Mouse (Mus musculus): ENCODE data around the gene Asic2. TPM values are rescaled to one million over a fixed set of nuclear protein-coding genes. Genes with fewer than 3 reads are reported as not detected.
A peak's percentile ranks its signal among the peaks of the same experiment; 100 is the strongest.

The Asic2 gene
- polyA plus RNA-seq, 1 experiment from 2014 or later = not detected

DNA sequence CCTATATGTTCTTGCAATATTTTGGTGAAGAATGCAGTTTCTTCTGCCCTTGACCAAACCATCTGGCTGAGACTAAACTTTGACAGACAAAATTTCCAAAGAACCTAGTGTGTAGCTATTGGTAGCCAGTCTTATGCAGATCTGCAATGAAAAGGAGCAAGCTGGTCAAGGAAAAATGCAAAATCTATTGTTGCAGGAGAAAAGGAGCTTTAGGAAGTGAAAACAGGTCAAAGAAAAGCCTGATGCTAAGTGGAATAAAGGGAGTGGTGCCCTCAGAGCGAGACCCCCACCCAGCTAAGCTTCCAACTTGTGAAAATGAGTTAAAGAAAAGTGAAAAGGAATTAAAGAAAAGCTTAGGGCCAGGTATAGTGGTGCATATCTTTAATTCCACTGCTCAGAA, 135.9 kb downstream of the Asic2 start:
- no peaks in the 10 kb centered on the region for H3K9me3 ChIP-seq (replicated peaks)
- WGBS = 62% methylated on average over 1 of the region's 1 CpGs
- no peaks in the 10 kb centered on the region for H3K36me3 ChIP-seq
- no peak overlapping the region for H3K27ac ChIP-seq
- H3K4me2 ChIP-seq = no peak overlapping the region
- no peaks in the 10 kb centered on the region for H3K27me3 ChIP-seq
- H3K4me1 ChIP-seq (replicated peaks) = no peaks in the 10 kb centered on the region
- ATAC-seq (replicated peaks; ENCODE audit: insufficient number of reproducible peaks, insufficient read depth, low FRiP score, low read depth) = no peak
- H3K9ac ChIP-seq = no peak overlapping the region
- H3K4me3 ChIP-seq = no peak overlapping the region

DNA sequence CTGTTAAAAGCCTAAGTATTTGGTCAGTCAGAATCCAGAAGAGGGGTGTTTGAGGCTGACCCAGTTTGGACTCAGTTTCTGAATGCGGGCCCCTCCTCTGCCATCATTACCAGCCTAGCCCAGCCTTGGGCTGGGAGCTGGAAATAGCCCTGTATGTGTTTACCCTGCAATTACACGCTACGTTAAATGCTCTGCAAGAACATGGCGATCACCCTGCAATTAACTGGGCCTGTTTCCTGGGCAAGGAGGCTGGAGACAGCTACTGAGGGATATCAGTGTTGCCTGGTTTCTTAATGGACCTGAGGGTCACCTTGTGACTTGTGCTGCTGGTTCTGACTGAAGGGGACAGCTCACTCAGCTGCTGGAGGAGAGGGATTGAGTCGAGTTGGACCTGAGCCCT, 151.7 kb downstream of the Asic2 start:
- Histone ChIP-seq H3K9me3 (replicated peaks) (no peaks in the 10 kb centered on the region), H3K4me2 (no peak overlapping the region), H3K4me3 (no peak overlapping the region), H3K9ac (no peak overlapping the region), H3K27me3 (no peaks in the 10 kb centered on the region), H3K36me3 (no peaks in the 10 kb centered on the region), H3K27ac (no peak overlapping the region), H3K4me1 (replicated peaks) (no peaks in the 10 kb centered on the region)
- 71% methylated on average over 5 of the region's 5 CpGs for WGBS
- no peak for ATAC-seq (replicated peaks; ENCODE audit: insufficient number of reproducible peaks, insufficient read depth, low FRiP score, low read depth)

- WGBS = 76% methylated on average over 1 of the region's 1 CpGs
- no peak for ATAC-seq (replicated peaks; ENCODE audit: insufficient number of reproducible peaks, insufficient read depth, low FRiP score, low read depth)
- H3K4me2 ChIP-seq = no peak overlapping the region
- no peaks in the 10 kb centered on the region for H3K27me3 ChIP-seq
- H3K9ac ChIP-seq = no peak overlapping the region
- no peak overlapping the region for H3K4me3 ChIP-seq
- no peaks in the 10 kb centered on the region for H3K4me1 ChIP-seq (replicated peaks)
- H3K9me3 ChIP-seq (replicated peaks) = no peaks in the 10 kb centered on the region
- no peaks in the 10 kb centered on the region for H3K36me3 ChIP-seq
- no peak overlapping the region for H3K27ac ChIP-seq
Observed at GRCm38 (mm10) chr11:81814816-81815215, 153.4 kb downstream of the Asic2 start.

GRCm38 (mm10) chr11:81806905-81807659, 161.2 kb downstream of the Asic2 start:
- no peak for ATAC-seq (replicated peaks; ENCODE audit: insufficient number of reproducible peaks, insufficient read depth, low FRiP score, low read depth)
- WGBS = 76% methylated on average over 11 of the region's 11 CpGs
- H3K27ac ChIP-seq = no peak overlapping the region

DNA sequence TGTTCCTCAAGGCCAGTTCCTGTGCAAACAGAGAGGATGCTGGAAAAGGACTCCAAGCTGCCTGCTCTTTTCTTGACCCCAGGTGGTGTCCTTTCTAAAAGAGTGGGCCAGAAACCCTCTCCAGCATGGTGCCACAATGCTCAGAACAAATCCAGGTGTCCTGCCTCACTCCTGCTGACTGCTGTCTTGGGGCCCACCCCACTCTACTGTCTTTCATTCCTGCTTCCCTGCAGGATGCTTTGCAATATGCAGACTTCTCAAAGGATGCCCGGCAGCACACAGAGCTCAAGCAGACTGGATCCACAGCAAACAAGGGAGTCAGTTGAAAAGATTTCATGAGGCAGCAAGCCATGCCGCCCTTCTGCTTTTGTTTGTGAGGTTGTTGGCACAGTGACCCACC, 164.7 kb downstream of the Asic2 start:
- H3K36me3 ChIP-seq = no peaks in the 10 kb centered on the region
- WGBS = 38% methylated on average over 2 of the region's 2 CpGs
- no peak overlapping the region for H3K4me2 ChIP-seq

More at GRCm38 (mm10) chr11:81806905-81807659, 161.2 kb downstream of the Asic2 start:
- Histone ChIP-seq H3K4me2 (no peak overlapping the region), H3K4me1 (replicated peaks) (no peaks in the 10 kb centered on the region), H3K9me3 (replicated peaks) (no peaks in the 10 kb centered on the region), H3K9ac (no peak overlapping the region), H3K27me3 (no peaks in the 10 kb centered on the region), H3K4me3 (no peak overlapping the region), H3K36me3 (no peaks in the 10 kb centered on the region)

DNA sequence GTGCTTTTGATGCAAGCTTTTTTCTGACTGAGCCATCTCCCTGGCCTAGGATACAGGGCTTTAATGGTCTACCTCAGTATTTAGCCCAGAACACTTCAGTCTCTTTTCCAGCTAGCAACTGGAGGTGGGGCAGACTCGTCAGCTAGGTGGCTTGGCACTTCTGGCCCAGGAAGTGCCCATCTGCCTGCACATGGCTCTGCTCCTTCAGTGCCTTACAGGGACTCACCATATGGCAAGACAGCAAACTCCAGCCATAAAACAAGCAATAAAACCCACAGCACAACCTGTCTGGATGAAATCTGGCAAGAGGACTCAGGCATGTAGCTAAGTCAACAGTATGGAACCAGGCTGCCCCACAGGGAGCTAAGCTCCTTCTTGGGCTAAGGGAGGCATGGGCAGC, 165.6 kb downstream of the Asic2 start:
- Histone ChIP-seq H3K9ac (no peak overlapping the region), H3K27me3 (no peaks in the 10 kb centered on the region), H3K27ac (no peak overlapping the region), H3K4me1 (replicated peaks) (no peaks in the 10 kb centered on the region), H3K4me3 (no peak overlapping the region), H3K4me2 (no peak overlapping the region), H3K9me3 (replicated peaks) (no peaks in the 10 kb centered on the region), H3K36me3 (no peaks in the 10 kb centered on the region)
- ATAC-seq (replicated peaks; ENCODE audit: insufficient number of reproducible peaks, insufficient read depth, low FRiP score, low read depth) = no peak
- 55% methylated on average over 1 of the region's 1 CpGs for WGBS

More for the DNA sequence above, 164.7 kb downstream of the Asic2 start:
- no peak overlapping the region for H3K27ac ChIP-seq
- no peaks in the 10 kb centered on the region for H3K27me3 ChIP-seq
- H3K4me1 ChIP-seq (replicated peaks) = no peaks in the 10 kb centered on the region
- ATAC-seq (replicated peaks; ENCODE audit: insufficient number of reproducible peaks, insufficient read depth, low FRiP score, low read depth) = no peak
- H3K4me3 ChIP-seq = no peak overlapping the region
- no peak overlapping the region for H3K9ac ChIP-seq
- H3K9me3 ChIP-seq (replicated peaks) = no peaks in the 10 kb centered on the region

GRCm38 (mm10) chr11:81800899-81801298, 167.4 kb downstream of the Asic2 start:
- no peaks in the 10 kb centered on the region for H3K9me3 ChIP-seq (replicated peaks)
- no peak for ATAC-seq (replicated peaks; ENCODE audit: insufficient number of reproducible peaks, insufficient read depth, low FRiP score, low read depth)
- WGBS = 72% methylated on average over 4 of the region's 4 CpGs
- no peak overlapping the region for H3K4me2 ChIP-seq
- H3K36me3 ChIP-seq = no peaks in the 10 kb centered on the region
- H3K27me3 ChIP-seq = 0 out of 2 replicates have a peak, but pooled peaks cover 4% of the 10 kb centered on the region
- no peaks in the 10 kb centered on the region for H3K4me1 ChIP-seq (replicated peaks)
- H3K9ac ChIP-seq = no peak overlapping the region
- H3K4me3 ChIP-seq = no peak overlapping the region
- no peak overlapping the region for H3K27ac ChIP-seq

DNA sequence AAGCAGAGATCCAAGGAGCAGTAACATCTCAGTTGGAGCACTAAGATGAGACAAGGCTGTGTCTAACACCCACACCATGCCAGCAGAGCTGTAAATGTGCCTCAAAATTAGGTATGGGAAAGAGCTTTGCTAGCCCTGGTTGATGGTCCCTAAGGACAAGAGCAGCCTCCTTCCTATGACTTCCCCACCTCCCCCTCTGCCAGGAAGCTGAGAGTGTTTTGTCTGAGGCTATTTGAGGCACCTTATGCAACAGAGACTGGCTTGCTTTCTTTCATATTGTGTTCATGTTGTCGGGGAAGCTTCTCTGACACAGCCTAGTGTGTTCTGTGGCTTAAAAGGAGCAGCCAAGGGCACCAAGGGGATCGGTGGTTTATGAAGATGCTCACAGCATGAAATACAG, 174.7 kb downstream of the Asic2 start:
- ATAC-seq (replicated peaks; ENCODE audit: insufficient number of reproducible peaks, insufficient read depth, low FRiP score, low read depth) = no peak
- Histone ChIP-seq H3K4me1 (replicated peaks) (no peaks in the 10 kb centered on the region; the same call in 1 of the 2 replicates), H3K27ac (no peak overlapping the region), H3K4me3 (no peak overlapping the region), H3K4me2 (no peak overlapping the region), H3K9ac (no peak overlapping the region), H3K27me3 (0 out of 2 replicates have a peak, but pooled peaks cover 4% of the 10 kb centered on the region), H3K36me3 (no peaks in the 10 kb centered on the region), H3K9me3 (replicated peaks) (no peaks in the 10 kb centered on the region)
- WGBS = 61% methylated on average over 2 of the region's 2 CpGs

- ATAC-seq (replicated peaks; ENCODE audit: insufficient number of reproducible peaks, insufficient read depth, low FRiP score, low read depth) = 0 out of 2 replicates have a peak, but pooled peaks have one; percentile 22
- Histone ChIP-seq H3K27ac (no peak overlapping the region), H3K27me3 (0 out of 2 replicates have a peak, but pooled peaks cover 4% of the 10 kb centered on the region), H3K4me2 (no peak overlapping the region), H3K9me3 (replicated peaks) (no peaks in the 10 kb centered on the region), H3K4me3 (no peak overlapping the region), H3K36me3 (no peaks in the 10 kb centered on the region), H3K9ac (no peak overlapping the region), H3K4me1 (replicated peaks) (no peaks in the 10 kb centered on the region; the same call in 1 of the 2 replicates)
- 36% methylated on average over 1 of the region's 1 CpGs for WGBS
Observed at GRCm38 (mm10) chr11:81791579-81791978, 176.7 kb downstream of the Asic2 start.

DNA sequence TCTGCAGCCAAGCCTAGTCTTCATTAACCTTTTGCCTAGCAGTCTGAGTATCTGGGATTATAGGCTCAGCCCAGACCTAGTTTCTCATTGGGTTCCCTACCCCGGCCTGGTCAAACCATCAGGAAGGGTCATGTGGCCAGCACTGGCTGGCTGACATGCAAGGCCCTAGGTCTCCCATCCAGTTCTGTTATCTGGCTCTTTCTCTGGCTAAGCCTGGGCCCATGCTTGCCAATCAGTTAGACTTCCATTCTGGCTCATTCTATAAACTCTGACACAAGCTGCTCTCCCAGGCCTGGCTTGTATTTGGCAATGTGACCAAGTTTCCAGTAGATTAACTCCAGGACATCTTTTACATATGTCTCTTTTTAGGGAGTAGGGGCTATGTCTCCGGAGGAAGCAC, 187.7 kb downstream of the Asic2 start:
- H3K9ac ChIP-seq = no peak overlapping the region
- no peak for ATAC-seq (replicated peaks; ENCODE audit: insufficient number of reproducible peaks, insufficient read depth, low FRiP score, low read depth)
- H3K4me2 ChIP-seq = no peak overlapping the region
- H3K4me1 ChIP-seq (replicated peaks) = no peaks in the 10 kb centered on the region
- H3K27ac ChIP-seq = no peak overlapping the region
- WGBS = 63% methylated on average over 2 of the region's 2 CpGs
- H3K9me3 ChIP-seq (replicated peaks) = no peaks in the 10 kb centered on the region
- no peak overlapping the region for H3K4me3 ChIP-seq
- no peaks in the 10 kb centered on the region for H3K36me3 ChIP-seq
- H3K27me3 ChIP-seq = peaks cover 7% of the 10 kb centered on the region; the same call in 1 of the 2 replicates

- Histone ChIP-seq H3K4me3 (no peak overlapping the region), H3K27me3 (peaks cover 7% of the 10 kb centered on the region; the same call in 1 of the 2 replicates), H3K9me3 (replicated peaks) (no peaks in the 10 kb centered on the region), H3K4me1 (replicated peaks) (no peaks in the 10 kb centered on the region), H3K4me2 (no peak overlapping the region), H3K36me3 (no peaks in the 10 kb centered on the region), H3K27ac (no peak overlapping the region), H3K9ac (no peak overlapping the region)
- 77% methylated on average over 7 of the region's 7 CpGs for WGBS
- 0 out of 2 replicates have a peak, but pooled peaks have one; percentile 35 for ATAC-seq (replicated peaks; ENCODE audit: insufficient number of reproducible peaks, insufficient read depth, low FRiP score, low read depth)
Observed at GRCm38 (mm10) chr11:81779881-81780280, 188.4 kb downstream of the Asic2 start.

Measured in heart, embryonic 15.5 days (tissue).